Mouse (Mus musculus): ENCODE measurements around the gene Pbld2.
A peak's percentile ranks its signal among the peaks of the same experiment; 100 is the strongest.

Pbld2 gene

GRCm38 (mm10) chr10:63023749-63024579 lies at the start of gene Pbld2, which contains the start of gene Hnrnph3:
TSS of gene Pbld2 (plus strand) at chr10:63024315.
TSS of gene Hnrnph3 (minus strand) at chr10:63024217.
- DNase-seq = peak; percentile 99

GRCm38 (mm10) chr10:62979667-62980038 lies 44.5 kb upstream of the Pbld2 start:
- DNase-seq = no peak

- peak; percentile 85 for DNase-seq
These were observed 43.8 kb upstream of the Pbld2 start, which contains the start of gene Rufy2 for GRCm38 (mm10) chr10:62980039-62980954. TSS of gene Rufy2 (plus strand) at chr10:62980223.

- no peak for DNase-seq
These were observed 40.0 kb upstream of the Pbld2 start for GRCm38 (mm10) chr10:62984072-62984471.

- DNase-seq = peak; percentile 11
These were observed 39.6 kb upstream of the Pbld2 start for GRCm38 (mm10) chr10:62984495-62984894.

- DNase-seq = no peak
These were observed 36.8 kb upstream of the Pbld2 start for GRCm38 (mm10) chr10:62987341-62987740.

GRCm38 (mm10) chr10:62990636-62991035 lies 33.5 kb upstream of the Pbld2 start:
- DNase-seq = no peak

- DNase-seq = no peak
These were observed 30.1 kb upstream of the Pbld2 start for GRCm38 (mm10) chr10:62993991-62994390.

GRCm38 (mm10) chr10:63000584-63000983 lies 23.5 kb upstream of the Pbld2 start:
- DNase-seq = no peak

- no peak for DNase-seq
These were observed 20.9 kb upstream of the Pbld2 start for GRCm38 (mm10) chr10:63003252-63003651.

- DNase-seq = no peak
These were observed 19.6 kb upstream of the Pbld2 start for GRCm38 (mm10) chr10:63004556-63004955.

GRCm38 (mm10) chr10:63008193-63008592 lies 15.9 kb upstream of the Pbld2 start:
- no peak for DNase-seq

- no peak for DNase-seq
These were observed 13.8 kb upstream of the Pbld2 start for GRCm38 (mm10) chr10:63010268-63010667.

GRCm38 (mm10) chr10:63011556-63011955 lies 12.6 kb upstream of the Pbld2 start:
- DNase-seq = no peak

- no peak for DNase-seq
These were observed 10.6 kb upstream of the Pbld2 start for GRCm38 (mm10) chr10:63013476-63013875.

- DNase-seq = no peak
These were observed 9.9 kb upstream of the Pbld2 start for GRCm38 (mm10) chr10:63014168-63014567.

- DNase-seq = no peak
These were observed 4.8 kb upstream of the Pbld2 start for GRCm38 (mm10) chr10:63019304-63019703.

GRCm38 (mm10) chr10:63021702-63022101 lies 2.4 kb upstream of the Pbld2 start:
- DNase-seq = no peak

GRCm38 (mm10) chr10:63022541-63023120 lies 1.5 kb upstream of the Pbld2 start:
- DNase-seq = no peak

- DNase-seq = peak; percentile 66
These were observed 880 bp upstream of the Pbld2 start for GRCm38 (mm10) chr10:63023121-63023748.

GRCm38 (mm10) chr10:63024580-63024910 lies 430 bp downstream of the Pbld2 start:
- no peak for DNase-seq

GRCm38 (mm10) chr10:63025016-63025415 lies 901 bp downstream of the Pbld2 start:
- no peak for DNase-seq

- DNase-seq = no peak
These were observed 1.4 kb downstream of the Pbld2 start for GRCm38 (mm10) chr10:63025491-63026011.
